Mouse (Mus musculus) lung, postnatal 0 days (tissue): ENCODE data around the gene Tbx22.

Experiments
- CTCF ChIP-seq: IDR thresholded peaks from 2 replicates; pipeline ENCODE4 v1.5.1; 2016; ENCODE audit warnings: antibody characterized with exemption, mild to moderate bottlenecking
- EP300 ChIP-seq: IDR thresholded peaks from 2 replicates; pipeline ENCODE4 v1.6.1; 2016; ENCODE audit warnings: antibody characterized with exemption, mild to moderate bottlenecking, control low read depth

DNA sequence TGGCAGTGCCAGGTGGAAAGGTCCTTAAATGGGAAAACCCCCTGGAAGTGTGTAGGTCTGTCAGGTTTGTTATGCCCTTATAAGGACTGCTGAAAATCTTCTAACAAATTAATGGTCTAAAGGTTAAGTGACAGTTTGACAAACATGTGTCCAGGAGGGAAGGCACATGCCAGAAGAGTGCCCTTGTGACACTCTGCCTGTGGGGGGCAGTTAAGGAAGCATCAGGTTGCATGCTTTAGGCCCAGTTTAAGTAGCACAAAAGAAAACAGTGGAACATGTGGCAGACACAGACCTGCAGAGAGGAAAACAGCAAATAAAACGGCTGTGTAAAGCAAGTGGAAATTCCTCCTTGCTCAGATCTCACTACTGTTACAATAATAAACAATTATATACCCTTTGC, 55.8 kb downstream of the Tbx22 start:
- no peak for TF ChIP-seq CTCF
- TF ChIP-seq EP300 = no peak
